Mouse (Mus musculus): ENCODE measurements around the gene Slc6a4. TPM values are rescaled to one million over a fixed set of nuclear protein-coding genes. Genes with fewer than 3 reads are reported as not detected.

The Slc6a4 gene
- under 1 TPM; 0.62 to 0.74 TPM for total RNA-seq (2021)

GRCm38 (mm10) chr11:76997916-76998704 lies at the start of gene Slc6a4:
Gene Slc6a4, plus strand, starts transcription at chr11:76998603.
- DNase-seq = no peak

GRCm38 (mm10) chr11:76953536-76953935 lies 44.9 kb upstream of the Slc6a4 start:
- DNase-seq = no peak

- DNase-seq = no peak
Observed at GRCm38 (mm10) chr11:76965703-76966102, 32.7 kb upstream of the Slc6a4 start.

GRCm38 (mm10) chr11:76970328-76970727 lies 28.1 kb upstream of the Slc6a4 start:
- DNase-seq = no peak

- DNase-seq = peak; percentile 13
Observed at GRCm38 (mm10) chr11:76974680-76975319, 23.6 kb upstream of the Slc6a4 start.

- no peak for DNase-seq
Observed at GRCm38 (mm10) chr11:76981570-76982141, 16.7 kb upstream of the Slc6a4 start.

GRCm38 (mm10) chr11:76982415-76982814 lies 16.0 kb upstream of the Slc6a4 start:
- no peak for DNase-seq

GRCm38 (mm10) chr11:76983641-76984040 lies 14.8 kb upstream of the Slc6a4 start:
- no peak for DNase-seq

- no peak for DNase-seq
Observed at GRCm38 (mm10) chr11:76984173-76984572, 14.2 kb upstream of the Slc6a4 start.

GRCm38 (mm10) chr11:76990839-76991238 lies 7.6 kb upstream of the Slc6a4 start:
- no peak for DNase-seq

- no peak for DNase-seq
Observed at GRCm38 (mm10) chr11:76992886-76993285, 5.5 kb upstream of the Slc6a4 start.

GRCm38 (mm10) chr11:76995966-76996672 lies 2.3 kb upstream of the Slc6a4 start:
- no peak for DNase-seq

- DNase-seq = peak; percentile 88
Observed at GRCm38 (mm10) chr11:76997305-76997704, 1.1 kb upstream of the Slc6a4 start.

GRCm38 (mm10) chr11:76998705-76999226 lies 363 bp downstream of the Slc6a4 start:
- no peak for DNase-seq

- DNase-seq = no peak
Observed at GRCm38 (mm10) chr11:77000741-77001140, 2.3 kb downstream of the Slc6a4 start.

GRCm38 (mm10) chr11:77002361-77002760 lies 4.0 kb downstream of the Slc6a4 start:
- DNase-seq = no peak

- DNase-seq = no peak
Observed at GRCm38 (mm10) chr11:77005881-77006280, 7.5 kb downstream of the Slc6a4 start.

GRCm38 (mm10) chr11:77006616-77007015 lies 8.2 kb downstream of the Slc6a4 start:
- no peak for DNase-seq

GRCm38 (mm10) chr11:77009069-77010025 lies 10.9 kb downstream of the Slc6a4 start:
- no peak for DNase-seq

- DNase-seq = no peak
Observed at GRCm38 (mm10) chr11:77010762-77011475, 12.5 kb downstream of the Slc6a4 start.

GRCm38 (mm10) chr11:77018046-77018445 lies 19.6 kb downstream of the Slc6a4 start:
- no peak for DNase-seq

Measured in heart, postnatal 4 days (tissue).